Mouse (Mus musculus): ENCODE results near the gene Cd83. TPM values are rescaled to one million over a fixed set of nuclear protein-coding genes. Genes with fewer than 3 reads are reported as not detected.

Cd83 gene
- polyA plus RNA-seq, 1 experiment from 2014 or later, result 10.1 TPM

DNA sequence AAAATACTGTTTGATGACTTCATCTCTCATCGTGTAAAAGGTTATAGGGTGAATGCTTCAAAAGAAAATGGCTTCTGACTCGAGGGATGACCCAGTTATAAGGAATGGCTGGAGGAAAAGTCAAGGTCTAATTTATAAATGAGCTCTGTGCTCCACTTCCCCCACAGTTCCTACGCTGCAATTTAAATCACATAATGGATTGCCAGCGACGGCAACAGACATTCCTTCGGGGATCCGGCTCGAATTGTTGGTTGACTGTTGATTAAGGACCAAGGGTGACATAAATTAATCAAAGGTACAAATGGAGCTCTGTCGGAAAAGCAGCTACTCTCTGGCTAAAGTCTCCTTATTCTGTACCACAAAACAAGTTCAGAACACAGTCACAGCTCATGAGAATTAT lies 30.9 kb upstream of the Cd83 start:
- no peak for DNase-seq (ENCODE audit: low spot score)
- no peak for ATAC-seq (ENCODE audit: low FRiP score)
- H3K9me3 ChIP-seq (ENCODE audit: control insufficient read depth, low read length), result no peaks in the 10 kb centered on the region
- 56% methylated on average over 9 of the region's 9 CpGs for WGBS
- no peak overlapping the region for H3K4me3 ChIP-seq (ENCODE audit: low read depth, low read length)
- H3K27ac ChIP-seq (ENCODE audit: low read depth, low read length), result no peak overlapping the region
- no peaks in the 10 kb centered on the region for H3K27me3 ChIP-seq (ENCODE audit: control insufficient read depth, insufficient read depth, low read length)
- no peaks in the 10 kb centered on the region for H3K4me1 ChIP-seq (replicated peaks; ENCODE audit: control insufficient read depth, insufficient read depth, low read length)
- no peak overlapping the region for H3K9ac ChIP-seq (ENCODE audit: low read depth, low read length)
- no peak overlapping the region for H3K4me2 ChIP-seq (replicated peaks; ENCODE audit: low read depth, low read length)
- H3K36me3 ChIP-seq (ENCODE audit: control insufficient read depth, insufficient read depth, low read length), result no peaks in the 10 kb centered on the region

DNA sequence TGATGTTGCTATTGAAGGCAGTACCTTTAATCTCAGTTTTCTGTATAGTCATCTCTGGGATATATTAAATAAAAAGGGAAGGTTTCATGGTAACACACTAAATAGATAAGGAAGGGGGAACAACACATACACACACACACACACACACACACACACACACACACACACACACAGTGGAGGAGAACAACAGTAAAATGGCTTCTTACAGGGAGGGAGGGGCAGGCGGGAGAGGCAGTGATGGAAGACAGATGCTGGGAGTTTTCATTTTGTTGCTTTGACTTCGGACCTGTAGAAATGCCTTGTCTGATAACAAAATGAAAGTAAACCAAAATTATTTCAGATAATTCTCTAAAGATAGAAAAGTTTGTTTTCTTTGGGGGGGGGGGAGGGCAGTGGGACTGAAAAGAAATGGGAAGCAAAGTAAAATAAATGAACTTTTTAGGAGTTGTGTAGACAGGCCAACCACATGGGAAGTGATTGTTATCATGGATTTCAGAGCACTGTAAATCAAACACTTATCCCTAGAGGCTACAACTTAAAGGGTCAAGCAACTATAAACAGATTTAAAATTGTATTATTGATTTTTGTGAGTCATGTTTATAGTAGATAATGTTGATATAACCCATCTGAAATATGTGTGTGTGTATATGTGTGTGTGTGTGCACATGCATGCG lies 30.0 kb upstream of the Cd83 start:
- H3K9ac ChIP-seq (ENCODE audit: low read depth, low read length), result no peak overlapping the region
- ATAC-seq (ENCODE audit: low FRiP score), result no peak
- no peak overlapping the region for H3K4me2 ChIP-seq (replicated peaks; ENCODE audit: low read depth, low read length)
- H3K36me3 ChIP-seq (ENCODE audit: control insufficient read depth, insufficient read depth, low read length), result no peaks in the 10 kb centered on the region
- DNase-seq (ENCODE audit: low spot score), result no peak
- no peaks in the 10 kb centered on the region for H3K27me3 ChIP-seq (ENCODE audit: control insufficient read depth, insufficient read depth, low read length)
- no peaks in the 10 kb centered on the region for H3K9me3 ChIP-seq (ENCODE audit: control insufficient read depth, low read length)
- no peaks in the 10 kb centered on the region for H3K4me1 ChIP-seq (replicated peaks; ENCODE audit: control insufficient read depth, insufficient read depth, low read length)
- no peak overlapping the region for H3K27ac ChIP-seq (ENCODE audit: low read depth, low read length)
- 89% methylated on average over 3 of the region's 3 CpGs for WGBS
- no peak overlapping the region for H3K4me3 ChIP-seq (ENCODE audit: low read depth, low read length)

- no peak overlapping the region for H3K4me3 ChIP-seq (ENCODE audit: low read depth, low read length)
- no peaks in the 10 kb centered on the region for H3K4me1 ChIP-seq (replicated peaks; ENCODE audit: control insufficient read depth, insufficient read depth, low read length)
- H3K9ac ChIP-seq (ENCODE audit: low read depth, low read length), result no peak overlapping the region
- no peaks in the 10 kb centered on the region for H3K27me3 ChIP-seq (ENCODE audit: control insufficient read depth, insufficient read depth, low read length)
- no peaks in the 10 kb centered on the region for H3K36me3 ChIP-seq (ENCODE audit: control insufficient read depth, insufficient read depth, low read length)
- no peak for DNase-seq (ENCODE audit: low spot score)
- no peak for ATAC-seq (ENCODE audit: low FRiP score)
- H3K9me3 ChIP-seq (ENCODE audit: control insufficient read depth, low read length), result no peaks in the 10 kb centered on the region
- WGBS, result 82% methylated on average over 7 of the region's 7 CpGs
- H3K4me2 ChIP-seq (replicated peaks; ENCODE audit: low read depth, low read length), result no peak overlapping the region
- H3K27ac ChIP-seq (ENCODE audit: low read depth, low read length), result no peak overlapping the region
Observed at GRCm38 (mm10) chr13:43755573-43755972, 29.0 kb upstream of the Cd83 start.

- DNase-seq (ENCODE audit: low spot score) (no peak), ATAC-seq (ENCODE audit: low FRiP score) (no peak)
- Histone ChIP-seq H3K27ac (ENCODE audit: low read depth, low read length) (no peak overlapping the region), H3K36me3 (ENCODE audit: control insufficient read depth, insufficient read depth, low read length) (no peaks in the 10 kb centered on the region), H3K4me3 (ENCODE audit: low read depth, low read length) (no peak overlapping the region), H3K9me3 (ENCODE audit: control insufficient read depth, low read length) (no peaks in the 10 kb centered on the region), H3K9ac (ENCODE audit: low read depth, low read length) (no peak overlapping the region), H3K4me2 (replicated peaks; ENCODE audit: low read depth, low read length) (no peak overlapping the region), H3K4me1 (replicated peaks; ENCODE audit: control insufficient read depth, insufficient read depth, low read length) (no peaks in the 10 kb centered on the region), H3K27me3 (ENCODE audit: control insufficient read depth, insufficient read depth, low read length) (no peaks in the 10 kb centered on the region)
- WGBS, result 88% methylated on average over 12 of the region's 12 CpGs
Observed at GRCm38 (mm10) chr13:43761156-43761855, 23.3 kb upstream of the Cd83 start.

- Histone ChIP-seq H3K4me3 (ENCODE audit: low read depth, low read length) (no peak overlapping the region), H3K4me2 (replicated peaks; ENCODE audit: low read depth, low read length) (no peak overlapping the region), H3K27me3 (ENCODE audit: control insufficient read depth, insufficient read depth, low read length) (no peaks in the 10 kb centered on the region), H3K9ac (ENCODE audit: low read depth, low read length) (no peak overlapping the region), H3K36me3 (ENCODE audit: control insufficient read depth, insufficient read depth, low read length) (no peaks in the 10 kb centered on the region), H3K9me3 (ENCODE audit: control insufficient read depth, low read length) (no peaks in the 10 kb centered on the region), H3K27ac (ENCODE audit: low read depth, low read length) (no peak overlapping the region), H3K4me1 (replicated peaks; ENCODE audit: control insufficient read depth, insufficient read depth, low read length) (no peaks in the 10 kb centered on the region)
- WGBS, result 91% methylated on average over 9 of the region's 9 CpGs
- DNase-seq (ENCODE audit: low spot score) (no peak), ATAC-seq (ENCODE audit: low FRiP score) (no peak)
Observed at GRCm38 (mm10) chr13:43762901-43763300, 21.7 kb upstream of the Cd83 start.

- Histone ChIP-seq H3K36me3 (ENCODE audit: control insufficient read depth, insufficient read depth, low read length) (no peaks in the 10 kb centered on the region), H3K27ac (ENCODE audit: low read depth, low read length) (no peak overlapping the region), H3K4me1 (replicated peaks; ENCODE audit: control insufficient read depth, insufficient read depth, low read length) (no peaks in the 10 kb centered on the region), H3K9ac (ENCODE audit: low read depth, low read length) (no peak overlapping the region), H3K4me3 (ENCODE audit: low read depth, low read length) (no peak overlapping the region), H3K27me3 (ENCODE audit: control insufficient read depth, insufficient read depth, low read length) (no peaks in the 10 kb centered on the region), H3K9me3 (ENCODE audit: control insufficient read depth, low read length) (no peaks in the 10 kb centered on the region), H3K4me2 (replicated peaks; ENCODE audit: low read depth, low read length) (no peak overlapping the region)
- no peak for ATAC-seq (ENCODE audit: low FRiP score)
- no peak for DNase-seq (ENCODE audit: low spot score)
- 90% methylated on average over 12 of the region's 12 CpGs for WGBS
Observed at GRCm38 (mm10) chr13:43763301-43763994, 21.1 kb upstream of the Cd83 start.

DNA sequence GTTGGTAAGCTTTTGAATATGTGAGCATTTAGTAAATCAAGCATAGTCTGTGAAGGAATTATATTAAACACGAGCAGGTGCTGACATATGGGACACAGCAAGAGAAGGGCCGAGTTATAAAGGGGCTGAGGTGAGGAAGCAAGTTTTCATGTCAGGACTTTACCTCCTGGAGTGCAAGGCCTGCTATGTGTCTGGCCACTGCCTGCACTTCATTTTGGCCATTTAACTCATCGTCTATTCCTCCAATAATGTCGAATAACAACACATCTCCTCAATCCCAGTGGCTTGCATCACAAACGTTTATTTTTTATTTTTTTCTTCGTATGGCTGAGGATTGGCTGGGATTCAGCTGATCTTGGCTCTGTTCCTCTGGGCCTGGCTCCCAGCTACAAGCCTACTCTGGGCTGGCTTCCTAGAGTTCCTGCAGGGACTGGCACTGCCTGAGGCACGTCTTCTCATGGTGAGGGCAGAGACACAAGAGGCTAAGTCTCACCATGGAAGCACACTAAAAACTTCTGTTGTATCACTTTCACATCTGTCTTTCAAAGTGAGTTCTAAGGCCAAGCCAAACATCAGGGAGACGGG lies 20.5 kb upstream of the Cd83 start:
- H3K9me3 ChIP-seq (ENCODE audit: control insufficient read depth, low read length), result no peaks in the 10 kb centered on the region
- no peak overlapping the region for H3K9ac ChIP-seq (ENCODE audit: low read depth, low read length)
- H3K27ac ChIP-seq (ENCODE audit: low read depth, low read length), result no peak overlapping the region
- no peak overlapping the region for H3K4me2 ChIP-seq (replicated peaks; ENCODE audit: low read depth, low read length)
- H3K4me1 ChIP-seq (replicated peaks; ENCODE audit: control insufficient read depth, insufficient read depth, low read length), result no peaks in the 10 kb centered on the region
- no peaks in the 10 kb centered on the region for H3K36me3 ChIP-seq (ENCODE audit: control insufficient read depth, insufficient read depth, low read length)
- WGBS, result 79% methylated on average over 8 of the region's 8 CpGs
- no peak for ATAC-seq (ENCODE audit: low FRiP score)
- no peaks in the 10 kb centered on the region for H3K27me3 ChIP-seq (ENCODE audit: control insufficient read depth, insufficient read depth, low read length)
- no peak for DNase-seq (ENCODE audit: low spot score)
- H3K4me3 ChIP-seq (ENCODE audit: low read depth, low read length), result no peak overlapping the region

DNA sequence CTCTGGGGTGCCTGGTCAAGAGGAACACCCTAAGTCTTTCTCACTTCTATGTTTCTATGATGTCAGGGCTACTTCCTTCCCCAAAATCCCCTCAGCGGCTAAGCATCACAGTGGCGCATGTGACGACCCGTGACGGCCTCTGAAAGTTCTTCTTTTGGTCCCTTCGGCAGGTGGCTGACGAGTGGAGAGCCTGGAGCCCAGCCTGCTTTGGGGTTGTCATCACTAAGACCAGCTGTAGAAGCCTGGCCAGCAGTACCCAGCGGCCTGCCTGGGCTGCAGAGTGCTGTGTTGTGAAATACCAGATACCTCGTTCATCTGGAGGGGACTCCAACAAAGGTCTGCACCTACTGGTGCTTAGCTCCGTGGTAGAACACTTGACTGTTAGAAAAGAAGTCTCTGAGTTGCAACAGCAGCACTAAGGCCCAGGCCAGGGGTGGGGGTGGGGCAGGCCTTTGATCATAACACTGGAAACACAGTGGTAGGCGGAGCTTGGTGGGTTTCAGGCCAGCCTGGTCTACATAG lies 19.2 kb upstream of the Cd83 start:
- ATAC-seq (ENCODE audit: low FRiP score), result no peak
- DNase-seq (ENCODE audit: low spot score), result no peak
- Histone ChIP-seq H3K36me3 (ENCODE audit: control insufficient read depth, insufficient read depth, low read length) (no peaks in the 10 kb centered on the region), H3K27me3 (ENCODE audit: control insufficient read depth, insufficient read depth, low read length) (no peaks in the 10 kb centered on the region), H3K4me1 (replicated peaks; ENCODE audit: control insufficient read depth, insufficient read depth, low read length) (no peaks in the 10 kb centered on the region), H3K27ac (ENCODE audit: low read depth, low read length) (no peak overlapping the region), H3K9me3 (ENCODE audit: control insufficient read depth, low read length) (no peaks in the 10 kb centered on the region), H3K4me2 (replicated peaks; ENCODE audit: low read depth, low read length) (no peak overlapping the region), H3K4me3 (ENCODE audit: low read depth, low read length) (no peak overlapping the region), H3K9ac (ENCODE audit: low read depth, low read length) (no peak overlapping the region)
- WGBS, result 84% methylated on average over 11 of the region's 11 CpGs
